Mouse (Mus musculus) embryonic facial prominence, embryonic 15.5 days (tissue): ENCODE measurements around the gene Cradd. TPM values are rescaled to one million over a fixed set of nuclear protein-coding genes. Genes with fewer than 3 reads are reported as not detected.

Experiments used
- ATAC-seq: fragments of 200-750 bp; cut with Nextera tagmentation; 2 replicates; pipeline ENCODE4 v1.8.0; 2017; ENCODE audit warnings: low read depth, moderate TSS enrichment; ENCODE audit not compliant: insufficient number of reproducible peaks, low FRiP score, low TSS enrichment
- H3K27ac ChIP-seq: fragments of 300-500 bp; sonication (generic); replicated peaks from 2 replicates; pipeline ENCODE4 v1.5.1; 2015; ENCODE audit warnings: mild to moderate bottlenecking, inconsistent platforms
- H3K27me3 ChIP-seq: fragments of 300-500 bp; sonication (generic); 2 replicates; pipeline ENCODE4 v1.6.1; 2015; ENCODE audit warnings: inconsistent platforms
- H3K36me3 ChIP-seq: fragments of 300-500 bp; sonication (generic); 2 replicates; pipeline ENCODE4 v1.6.1; 2015; ENCODE audit warnings: mild to moderate bottlenecking, inconsistent platforms
- H3K4me1 ChIP-seq: fragments of 300-500 bp; sonication (generic); 2 replicates; pipeline ENCODE4 v1.6.1; 2015; ENCODE audit warnings: inconsistent platforms
- H3K4me2 ChIP-seq: fragments of 300-500 bp; sonication (generic); replicated peaks from 2 replicates; pipeline ENCODE4 v1.6.1; 2015; ENCODE audit warnings: mild to moderate bottlenecking, inconsistent platforms
- H3K4me3 ChIP-seq: fragments of 300-500 bp; sonication (generic); replicated peaks from 2 replicates; pipeline ENCODE4 v1.5.1; 2015; ENCODE audit warnings: mild to moderate bottlenecking, inconsistent platforms
- H3K9ac ChIP-seq: fragments of 300-500 bp; sonication (generic); 2 replicates; pipeline ENCODE4 v1.6.1; 2015; ENCODE audit warnings: inconsistent platforms
- H3K9me3 ChIP-seq: fragments of 300-500 bp; sonication (generic); replicated peaks from 2 replicates; pipeline ENCODE4 v1.6.1; 2016; ENCODE audit warnings: inconsistent platforms
- WGBS: fragments of 180-500 bp; shearing (Covaris S2); methylation state at CpG from one replicate; pipeline ENCODE4 v1.1.7; 2015; 5-methylcytosine and 5-hydroxymethylcytosine counted together
- polyA plus RNA-seq: library from polyadenylated mRNA; unstranded; fragments of >200 nt; fragmentation: Nextera tagmentation; extraction: Ambion mirVana; gene quantifications from 2 replicates; pipeline ENCODE4 v1.2.1, GENCODE M21; 2015

The Cradd gene
- polyA plus RNA-seq, 1 experiment from 2014 or later, result 11.1 TPM

- 35% methylated on average over 13 of the region's 13 CpGs for WGBS
- Histone ChIP-seq H3K36me3 (no peaks in the 10 kb centered on the region), H3K4me1 (peaks cover 22% of the 10 kb centered on the region), H3K27me3 (no peaks in the 10 kb centered on the region), H3K9me3 (no peaks in the 10 kb centered on the region), H3K27ac (peak overlapping the region; percentile 45; the same call in 1 of the 2 replicates), H3K4me2 (peak overlapping the region; percentile 37), H3K9ac (no peak overlapping the region), H3K4me3 (no peak overlapping the region)
- no peak for ATAC-seq
Observed at GRCm38 (mm10) chr10:95254453-95255001, 69.4 kb downstream of the Cradd start.

DNA sequence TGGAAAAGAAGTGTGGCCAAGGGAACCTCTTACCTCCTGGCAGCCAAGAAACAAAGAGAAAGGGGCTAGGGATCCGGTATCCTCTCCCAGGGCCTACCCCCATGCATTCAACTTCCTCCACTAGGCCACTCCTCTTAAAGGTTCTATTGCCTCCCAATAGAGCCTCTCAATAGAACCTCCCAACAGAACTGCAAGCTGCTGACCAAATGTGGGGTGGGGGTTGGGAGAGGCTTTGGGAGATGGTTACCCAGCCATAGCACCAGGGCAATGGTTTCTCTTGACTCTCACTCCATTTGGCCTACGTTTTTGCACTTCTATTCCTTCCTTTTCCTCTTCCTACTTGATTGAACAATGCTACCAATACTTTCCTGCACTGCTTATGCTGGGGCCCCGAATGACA is 69.9 kb downstream of the Cradd start:
- no peak for ATAC-seq
- Histone ChIP-seq H3K4me2 (no peak overlapping the region), H3K4me3 (no peak overlapping the region), H3K9me3 (no peaks in the 10 kb centered on the region), H3K36me3 (no peaks in the 10 kb centered on the region), H3K27me3 (no peaks in the 10 kb centered on the region), H3K4me1 (peaks cover 22% of the 10 kb centered on the region), H3K9ac (no peak overlapping the region), H3K27ac (no peak overlapping the region)
- WGBS, result 78% methylated on average over 3 of the region's 3 CpGs

DNA sequence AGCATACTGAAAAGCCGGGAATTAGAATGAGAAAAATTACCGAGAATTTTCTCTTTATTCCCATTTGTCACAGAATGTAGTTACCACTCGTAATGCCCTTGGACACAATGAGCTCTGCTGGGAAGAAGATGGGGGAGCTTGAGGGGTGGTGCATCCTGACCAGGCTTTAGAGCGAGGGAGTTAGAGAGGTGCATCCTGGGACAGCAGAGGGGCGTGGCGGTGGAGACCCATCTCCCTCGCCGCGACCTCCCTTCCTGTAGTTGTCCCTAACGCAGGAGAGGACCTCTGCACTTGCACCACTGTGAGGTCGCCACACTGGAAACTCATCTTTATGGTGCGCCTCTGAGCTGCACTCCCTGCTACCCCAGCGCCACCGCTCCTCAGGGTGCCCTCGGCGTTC is 72.3 kb downstream of the Cradd start:
- H3K27ac ChIP-seq, result no peak overlapping the region
- H3K9me3 ChIP-seq, result no peaks in the 10 kb centered on the region
- H3K9ac ChIP-seq, result no peak overlapping the region
- no peak overlapping the region for H3K4me2 ChIP-seq
- ATAC-seq, result no peak
- peaks cover 22% of the 10 kb centered on the region for H3K4me1 ChIP-seq
- WGBS, result 75% methylated on average over 16 of the region's 16 CpGs
- no peaks in the 10 kb centered on the region for H3K27me3 ChIP-seq
- H3K36me3 ChIP-seq, result no peaks in the 10 kb centered on the region
- no peak overlapping the region for H3K4me3 ChIP-seq

- no peak for ATAC-seq
- Histone ChIP-seq H3K9me3 (no peaks in the 10 kb centered on the region), H3K9ac (no peak overlapping the region), H3K4me1 (no peaks in the 10 kb centered on the region), H3K36me3 (no peaks in the 10 kb centered on the region), H3K27me3 (no peaks in the 10 kb centered on the region), H3K4me2 (no peak overlapping the region), H3K4me3 (no peak overlapping the region), H3K27ac (peak overlapping the region; percentile 34; the same call in 1 of the 2 replicates)
- WGBS, result 49% methylated on average over 6 of the region's 6 CpGs
Observed at GRCm38 (mm10) chr10:95248362-95248761, 75.6 kb downstream of the Cradd start.

- 46% methylated on average over 2 of the region's 2 CpGs for WGBS
- H3K4me3 ChIP-seq, result no peak overlapping the region
- no peaks in the 10 kb centered on the region for H3K27me3 ChIP-seq
- H3K36me3 ChIP-seq, result no peaks in the 10 kb centered on the region
- no peak overlapping the region for H3K9ac ChIP-seq
- H3K4me2 ChIP-seq, result no peak overlapping the region
- H3K4me1 ChIP-seq, result no peaks in the 10 kb centered on the region
- H3K9me3 ChIP-seq, result no peaks in the 10 kb centered on the region
- no peak for ATAC-seq
- H3K27ac ChIP-seq, result no peak overlapping the region
Observed at GRCm38 (mm10) chr10:95246696-95247095, 77.2 kb downstream of the Cradd start.

DNA sequence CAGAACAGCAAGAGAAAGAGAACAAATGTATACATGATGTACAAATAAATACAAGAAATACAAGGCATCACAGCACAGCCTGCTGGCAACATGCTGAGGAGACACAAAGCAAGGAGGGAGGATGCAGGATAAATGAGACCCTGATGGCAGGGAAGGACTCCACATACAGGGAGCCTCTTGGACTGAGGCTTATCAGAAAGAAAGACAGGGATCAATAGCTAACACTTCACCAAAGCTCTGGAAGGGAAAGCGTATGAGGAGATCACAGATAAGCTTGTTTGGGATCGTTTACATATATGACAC is 78.3 kb downstream of the Cradd start:
- Histone ChIP-seq H3K36me3 (no peaks in the 10 kb centered on the region), H3K9ac (no peak overlapping the region), H3K9me3 (no peaks in the 10 kb centered on the region), H3K4me1 (no peaks in the 10 kb centered on the region), H3K27ac (no peak overlapping the region), H3K4me3 (no peak overlapping the region), H3K4me2 (no peak overlapping the region), H3K27me3 (no peaks in the 10 kb centered on the region)
- ATAC-seq, result no peak
- 78% methylated on average over 2 of the region's 2 CpGs for WGBS

DNA sequence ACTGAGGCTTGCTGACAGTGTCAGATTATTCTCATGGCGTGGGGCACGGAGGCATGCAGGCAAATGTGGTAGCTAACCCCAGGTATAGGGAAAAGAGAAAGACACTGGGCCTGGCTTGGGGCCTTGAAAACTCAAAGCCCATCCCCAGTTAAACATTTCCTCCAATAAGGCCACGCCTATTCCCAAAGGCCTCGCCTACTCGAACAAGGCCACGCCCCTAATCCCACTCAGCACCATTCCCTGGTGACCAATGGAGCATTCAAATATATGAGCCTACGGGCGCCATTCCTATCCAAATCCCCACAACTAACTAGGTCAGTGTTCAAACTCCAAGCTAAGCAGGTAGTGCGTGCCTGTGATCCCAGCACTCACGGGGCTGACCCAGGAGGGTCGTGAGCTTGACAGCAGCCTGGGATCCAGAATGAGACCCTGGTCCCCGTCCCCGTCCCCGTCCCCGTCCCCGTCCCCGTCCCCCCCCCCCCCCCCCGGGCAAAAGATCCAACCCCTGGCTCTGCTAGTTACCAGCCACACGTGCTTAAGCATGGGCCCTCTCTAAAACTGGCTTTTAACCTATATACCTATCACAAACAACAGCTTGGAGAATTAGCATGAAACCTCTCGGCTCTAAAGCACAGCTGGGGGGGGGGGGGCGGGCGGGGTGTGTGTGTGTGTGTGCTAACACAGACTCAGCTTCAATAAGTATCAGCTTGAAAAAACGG is 78.8 kb downstream of the Cradd start:
- 58% methylated on average over 19 of the region's 23 CpGs for WGBS
- Histone ChIP-seq H3K4me3 (no peak overlapping the region), H3K27me3 (no peaks in the 10 kb centered on the region), H3K9ac (no peak overlapping the region), H3K4me1 (no peaks in the 10 kb centered on the region), H3K36me3 (no peaks in the 10 kb centered on the region), H3K9me3 (no peaks in the 10 kb centered on the region), H3K27ac (no peak overlapping the region), H3K4me2 (no peak overlapping the region)
- ATAC-seq, result no peak

- no peak overlapping the region for H3K4me3 ChIP-seq
- ATAC-seq, result no peak
- no peak overlapping the region for H3K9ac ChIP-seq
- WGBS, result 50% methylated on average over 13 of the region's 13 CpGs
- no peak overlapping the region for H3K27ac ChIP-seq
- no peak overlapping the region for H3K4me2 ChIP-seq
- H3K36me3 ChIP-seq, result no peaks in the 10 kb centered on the region
- no peaks in the 10 kb centered on the region for H3K4me1 ChIP-seq
- no peaks in the 10 kb centered on the region for H3K9me3 ChIP-seq
- H3K27me3 ChIP-seq, result no peaks in the 10 kb centered on the region
Observed at GRCm38 (mm10) chr10:95239196-95240069, 84.5 kb downstream of the Cradd start.

GRCm38 (mm10) chr10:95238667-95239066 is 85.3 kb downstream of the Cradd start:
- Histone ChIP-seq H3K4me2 (no peak overlapping the region), H3K36me3 (no peaks in the 10 kb centered on the region), H3K9ac (no peak overlapping the region), H3K4me3 (no peak overlapping the region), H3K27ac (no peak overlapping the region), H3K4me1 (no peaks in the 10 kb centered on the region), H3K27me3 (no peaks in the 10 kb centered on the region), H3K9me3 (no peaks in the 10 kb centered on the region)
- WGBS, result 86% methylated on average over 2 of the region's 2 CpGs
- no peak for ATAC-seq

- Histone ChIP-seq H3K36me3 (no peaks in the 10 kb centered on the region), H3K9me3 (no peaks in the 10 kb centered on the region), H3K9ac (no peak overlapping the region), H3K4me3 (no peak overlapping the region), H3K27ac (no peak overlapping the region), H3K27me3 (no peaks in the 10 kb centered on the region), H3K4me1 (peaks cover 7% of the 10 kb centered on the region; the same call in 1 of the 2 replicates), H3K4me2 (no peak overlapping the region)
- no peak for ATAC-seq
- 39% methylated on average over 8 of the region's 8 CpGs for whole genome bisulfite sequencing
Observed at GRCm38 (mm10) chr10:95236226-95236625, 87.7 kb downstream of the Cradd start.

DNA sequence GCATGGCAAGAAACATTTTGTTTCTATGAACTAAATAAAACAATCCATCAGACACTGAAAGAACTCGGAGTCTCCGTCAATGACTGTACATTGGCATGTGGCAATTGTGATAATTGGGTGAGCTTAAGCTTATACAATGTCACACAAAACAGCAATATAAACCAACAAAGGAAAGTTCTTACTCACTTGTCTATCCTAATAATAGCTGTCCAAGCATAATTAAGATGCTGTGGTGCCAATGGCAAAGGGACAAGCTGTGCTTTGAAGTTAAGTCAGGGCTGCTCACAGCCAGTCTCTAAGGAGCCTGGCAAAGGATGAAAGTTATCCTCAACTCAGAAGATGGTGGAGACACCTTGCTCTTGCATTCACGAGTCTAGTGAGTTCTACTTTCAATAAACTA is 89.3 kb downstream of the Cradd start:
- Histone ChIP-seq H3K27me3 (no peaks in the 10 kb centered on the region), H3K4me1 (peaks cover 7% of the 10 kb centered on the region; the same call in 1 of the 2 replicates), H3K9ac (no peak overlapping the region), H3K9me3 (no peaks in the 10 kb centered on the region), H3K27ac (no peak overlapping the region), H3K36me3 (no peaks in the 10 kb centered on the region), H3K4me3 (no peak overlapping the region), H3K4me2 (no peak overlapping the region)
- ATAC-seq, result no peak
- 60% methylated on average over 3 of the region's 3 CpGs for WGBS
